Mouse (Mus musculus) regulatory T cell (primary cell): ENCODE measurements around the gene Palm.
"Not testable (repeated sequence)": the region's sequence is repeated elsewhere in the genome, so short reads cannot be mapped to it uniquely, and the experiment has no call there.

Experiments used
- in situ Hi-C: fragments of 300-600 bp; cut with MboI, MseI; formaldehyde crosslinking; loops from one replicate; pipeline ENCODE4 v1.15.1; 2025; ENCODE audit warnings: high pct_unique_total_duplicates

The Palm gene

GRCm38 (mm10) chr10:79793051-79793737 lies at the start of gene Palm:
Gene Palm, plus strand, starts transcription at chr10:79793572.
- in situ Hi-C loops, result no loop called here

- in situ Hi-C loops, result no loop called here
Observed at GRCm38 (mm10) chr10:79743650-79744365, 49.6 kb upstream of the Palm start.

DNA sequence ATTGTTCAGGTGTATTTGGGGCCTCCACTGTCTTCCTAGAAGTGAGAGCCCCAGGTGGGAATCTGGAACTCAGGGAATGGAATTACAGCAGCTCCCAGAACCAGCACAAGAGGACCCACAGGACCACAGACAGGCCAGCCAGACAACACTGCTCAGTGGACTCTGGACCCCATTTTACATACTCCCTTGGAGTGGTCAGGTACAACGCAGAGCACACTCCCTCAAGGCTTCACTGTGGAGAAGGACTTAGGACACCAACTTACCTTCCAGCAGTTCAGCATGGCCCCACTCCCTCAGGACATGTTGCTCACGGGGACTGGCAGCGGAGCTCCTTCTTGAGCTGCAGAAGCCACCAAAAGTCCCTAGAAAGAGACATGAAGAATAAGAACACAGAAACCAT lies 48.0 kb upstream of the Palm start:
- in situ Hi-C loops, result no loop called here

DNA sequence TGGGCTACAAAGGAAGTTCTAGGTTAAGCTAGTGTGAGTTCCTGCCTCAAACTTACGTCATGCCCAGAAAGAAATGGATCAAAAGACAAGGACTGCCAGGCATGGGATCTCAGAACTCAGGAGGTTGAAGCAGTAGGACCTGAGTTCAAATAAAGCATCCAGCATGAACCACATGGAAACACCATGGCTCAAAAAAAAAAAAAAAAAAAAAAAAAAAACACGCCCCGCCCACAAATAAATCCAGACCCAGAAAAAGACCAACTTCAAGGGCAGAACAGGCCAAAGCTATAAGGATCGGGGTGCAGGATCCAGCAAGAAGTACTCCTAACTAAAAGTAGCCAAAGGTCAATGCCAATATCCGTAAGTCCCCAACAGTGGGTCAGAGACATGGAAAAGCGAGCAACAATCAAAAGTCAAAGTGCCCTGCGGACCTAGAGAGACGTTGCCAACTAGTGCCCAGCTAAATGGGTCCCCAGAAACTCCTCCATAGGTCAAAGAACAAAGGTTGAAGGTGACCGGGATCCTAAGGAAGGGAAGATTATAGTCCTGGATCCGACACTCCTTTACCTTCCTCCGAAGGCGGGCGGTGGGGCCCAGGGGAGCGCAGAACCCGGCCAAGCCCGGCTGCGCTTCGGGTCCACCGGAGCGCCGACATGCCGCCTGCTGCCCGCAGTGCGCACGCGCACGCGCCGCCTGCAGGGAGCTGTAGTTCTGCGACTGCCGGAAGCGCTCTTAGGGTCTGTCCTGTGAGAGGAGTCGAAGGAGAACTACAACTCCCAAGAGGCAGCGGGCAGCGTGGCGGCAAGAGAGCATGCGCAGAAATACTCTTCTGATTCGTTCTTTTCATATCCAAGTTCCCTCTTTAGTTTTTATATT lies 47.2 kb upstream of the Palm start, which contains the start of gene Polrmt:
TSS of gene Polrmt (minus strand) at position 684 of the 876 bp plus-strand sequence.
- in situ Hi-C loops, result no loop called here

DNA sequence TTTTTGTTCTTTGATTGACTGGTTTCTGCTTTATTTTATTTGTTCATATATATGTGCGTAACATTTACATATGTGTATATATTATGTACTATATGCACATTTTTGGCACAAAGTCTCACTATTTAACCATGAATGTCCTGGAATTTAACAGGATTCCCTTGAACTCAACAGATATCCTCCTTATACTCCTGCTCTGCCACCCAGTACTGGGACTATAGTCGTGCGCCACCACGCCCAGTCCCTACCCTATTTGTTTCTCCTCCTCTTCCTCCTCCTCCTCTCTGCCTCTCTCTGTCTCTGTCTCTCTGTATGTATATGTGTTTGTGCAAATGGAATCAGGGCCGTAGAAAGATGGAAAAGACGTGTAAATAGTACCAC lies 46.6 kb upstream of the Palm start:
- in situ Hi-C loops, result no loop called here

GRCm38 (mm10) chr10:79748496-79748895 lies 44.9 kb upstream of the Palm start:
- in situ Hi-C loops, result no loop called here

DNA sequence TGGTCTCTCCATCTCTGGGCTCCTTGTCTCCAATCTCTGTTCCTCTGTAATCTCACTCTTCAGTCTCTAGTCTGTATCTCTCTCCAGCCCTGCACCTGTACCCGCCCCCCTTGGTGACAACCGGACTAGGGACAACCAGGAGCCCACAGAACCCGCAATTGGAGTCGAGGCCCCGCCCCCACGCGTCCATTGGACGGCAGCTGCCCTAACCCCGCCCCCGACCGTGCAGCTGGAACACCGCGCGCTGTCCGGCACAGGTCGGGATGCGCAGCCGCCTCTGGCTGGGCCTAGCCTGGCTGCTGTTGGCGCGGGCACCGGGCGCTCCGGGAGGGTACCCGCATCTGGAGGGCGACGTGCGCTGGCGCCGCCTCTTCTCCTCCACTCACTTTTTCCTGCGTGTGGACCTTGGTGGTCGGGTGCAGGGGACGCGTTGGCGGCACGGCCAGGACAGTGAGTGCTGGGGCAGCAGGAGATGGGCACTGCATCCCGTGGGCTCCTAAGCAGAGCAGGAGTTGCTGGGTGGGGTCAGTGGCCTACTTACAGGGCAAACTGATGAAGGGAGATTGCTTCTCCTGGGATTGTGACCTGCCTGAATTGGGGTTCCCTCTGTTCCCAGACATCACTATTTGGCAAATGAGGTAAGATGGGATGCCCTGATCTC lies 38.4 kb upstream of the Palm start, which contains the start of gene Fgf22:
TSS of gene Fgf22 (plus strand) at position 221 of the 661 bp plus-strand sequence.
- in situ Hi-C loops, result no loop called here

GRCm38 (mm10) chr10:79755854-79756253 lies 37.5 kb upstream of the Palm start:
- in situ Hi-C loops, result no loop called here

DNA sequence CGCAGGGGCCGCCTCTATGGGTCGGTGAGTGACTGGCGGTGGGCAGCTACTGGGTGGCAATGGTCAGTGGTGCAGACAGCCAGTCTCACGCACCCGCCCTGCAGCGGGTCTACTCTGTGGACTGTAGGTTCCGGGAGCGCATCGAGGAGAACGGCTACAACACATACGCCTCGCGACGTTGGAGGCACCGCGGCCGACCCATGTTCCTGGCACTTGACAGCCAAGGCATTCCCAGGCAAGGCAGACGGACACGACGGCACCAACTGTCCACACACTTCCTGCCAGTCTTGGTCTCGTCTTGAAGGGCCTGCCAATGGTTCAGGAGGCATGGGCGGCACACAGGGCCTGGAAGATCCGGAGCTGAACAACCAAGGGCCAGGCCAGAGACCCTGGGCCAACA lies 36.7 kb upstream of the Palm start:
- in situ Hi-C loops, result no loop called here

DNA sequence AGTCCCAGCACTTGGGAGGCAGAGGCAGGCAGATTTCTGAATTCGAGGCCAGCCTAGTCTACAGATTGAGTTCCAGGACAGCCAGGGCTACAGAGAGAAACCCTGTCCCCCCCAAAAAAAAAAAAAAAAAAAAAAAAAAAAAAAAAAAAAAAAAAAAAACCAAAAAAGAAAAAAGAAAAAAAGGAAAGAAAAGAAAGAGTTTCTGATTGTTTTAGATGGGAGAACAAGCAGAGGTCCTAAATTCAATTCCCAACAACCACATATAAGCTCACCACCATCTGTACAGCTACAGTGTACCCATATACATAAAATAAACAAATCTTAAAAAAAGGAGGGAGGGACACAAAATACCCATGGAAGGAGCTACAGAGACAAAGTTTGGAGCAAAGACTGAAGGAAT lies 33.7 kb upstream of the Palm start:
- in situ Hi-C loops, result not testable (repeated sequence)

DNA sequence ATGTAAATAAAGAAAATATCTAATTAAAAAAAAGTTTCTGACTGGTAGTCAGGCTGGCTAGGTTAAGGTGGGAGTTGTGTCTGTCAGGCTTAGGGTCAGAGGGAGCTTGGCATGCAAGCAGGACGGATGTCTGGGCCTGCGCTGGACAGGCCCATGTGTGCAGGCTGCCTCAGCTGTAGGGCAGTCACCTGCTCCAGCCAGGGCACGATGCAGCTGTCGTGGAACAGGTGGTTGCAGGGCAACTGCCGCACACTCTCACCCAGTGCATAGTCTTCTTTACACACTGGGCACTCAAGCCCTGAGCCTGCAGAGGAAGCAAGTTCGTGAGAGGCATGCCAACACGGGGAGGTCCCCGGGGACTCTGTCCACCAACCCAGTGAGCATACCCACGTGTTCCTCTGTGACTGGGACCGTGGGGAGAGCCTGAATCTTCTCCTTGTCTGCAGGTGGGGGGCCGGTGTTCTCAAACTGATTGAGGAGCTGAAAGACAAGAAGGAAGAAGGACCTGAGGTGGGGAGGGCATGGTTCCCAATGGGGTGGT lies 32.7 kb upstream of the Palm start:
- in situ Hi-C loops, result no loop called here

DNA sequence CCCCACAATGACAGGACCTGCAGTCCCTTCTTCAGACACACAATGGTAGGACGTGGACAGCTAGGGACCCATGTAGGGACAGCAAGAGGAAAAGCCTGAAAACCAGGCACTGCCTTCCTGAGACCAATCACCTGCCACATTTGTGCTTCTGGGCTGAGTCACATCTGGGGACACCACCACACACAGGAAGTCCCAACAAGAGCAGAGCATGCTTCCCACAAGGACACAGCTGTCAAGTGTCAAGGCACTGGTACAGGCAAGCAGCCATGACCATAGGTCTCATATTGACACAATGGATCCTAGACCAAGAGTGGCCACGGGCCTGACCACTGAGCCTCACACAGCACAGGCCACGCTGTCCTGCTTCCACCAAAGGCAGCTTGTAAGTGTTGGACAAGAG lies 30.5 kb upstream of the Palm start:
- in situ Hi-C loops, result no loop called here

GRCm38 (mm10) chr10:79764234-79764633 lies 29.1 kb upstream of the Palm start:
- in situ Hi-C loops, result no loop called here

DNA sequence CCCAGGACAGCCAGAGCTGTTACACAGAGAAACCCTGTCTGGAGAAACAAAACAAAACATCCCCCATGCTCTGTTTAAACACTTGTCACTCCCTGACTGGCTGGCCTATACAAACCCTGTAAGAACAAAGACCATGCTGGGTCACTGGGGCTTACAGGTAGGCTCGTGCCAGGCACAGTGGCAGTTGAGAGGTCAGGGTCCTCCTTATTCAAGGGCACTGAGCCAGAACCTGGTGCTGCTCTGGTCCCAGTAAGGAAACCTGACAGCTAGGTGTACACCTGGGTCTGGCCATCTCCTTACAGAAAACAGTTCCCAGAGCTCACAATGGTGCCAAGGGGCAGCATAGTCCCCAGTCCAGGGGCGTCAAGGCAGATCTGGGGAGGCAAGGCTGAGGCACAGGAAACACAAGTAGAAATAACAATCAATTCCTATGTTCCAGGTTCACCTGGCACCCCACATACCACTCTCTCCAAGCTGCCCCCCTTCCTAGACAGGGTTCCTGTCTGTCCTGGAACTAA lies 28.1 kb upstream of the Palm start:
- in situ Hi-C loops, result no loop called here

DNA sequence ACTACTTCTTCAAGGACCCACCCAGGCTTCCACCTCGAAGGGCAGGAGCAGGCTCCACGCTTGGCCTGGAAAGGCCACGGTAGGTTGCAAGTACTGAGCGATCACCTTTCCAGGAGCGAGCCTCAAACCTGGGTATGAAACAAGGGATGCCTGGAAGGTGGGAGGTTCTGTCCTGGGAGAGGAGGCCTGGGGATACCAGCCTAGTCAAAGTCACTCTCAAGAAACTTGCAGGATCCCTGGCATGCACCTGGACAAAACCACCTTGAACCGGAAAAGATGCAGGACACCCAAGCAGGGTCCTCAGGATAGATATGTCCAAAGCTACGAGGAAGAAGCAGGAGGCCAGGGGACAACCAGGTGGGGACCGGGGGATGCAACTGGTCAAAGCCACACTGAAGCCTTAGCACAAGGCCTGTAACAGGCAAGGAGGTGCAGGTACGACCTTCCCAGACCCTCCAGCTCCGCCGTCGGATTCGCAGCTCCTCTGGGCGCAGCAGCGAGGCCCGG lies 27.3 kb upstream of the Palm start:
- in situ Hi-C loops, result no loop called here

- in situ Hi-C loops, result no loop called here
Observed at GRCm38 (mm10) chr10:79766508-79767325, 26.7 kb upstream of the Palm start, which contains the start of gene Rnf126. Gene Rnf126, minus strand, starts transcription at chr10:79766952.

DNA sequence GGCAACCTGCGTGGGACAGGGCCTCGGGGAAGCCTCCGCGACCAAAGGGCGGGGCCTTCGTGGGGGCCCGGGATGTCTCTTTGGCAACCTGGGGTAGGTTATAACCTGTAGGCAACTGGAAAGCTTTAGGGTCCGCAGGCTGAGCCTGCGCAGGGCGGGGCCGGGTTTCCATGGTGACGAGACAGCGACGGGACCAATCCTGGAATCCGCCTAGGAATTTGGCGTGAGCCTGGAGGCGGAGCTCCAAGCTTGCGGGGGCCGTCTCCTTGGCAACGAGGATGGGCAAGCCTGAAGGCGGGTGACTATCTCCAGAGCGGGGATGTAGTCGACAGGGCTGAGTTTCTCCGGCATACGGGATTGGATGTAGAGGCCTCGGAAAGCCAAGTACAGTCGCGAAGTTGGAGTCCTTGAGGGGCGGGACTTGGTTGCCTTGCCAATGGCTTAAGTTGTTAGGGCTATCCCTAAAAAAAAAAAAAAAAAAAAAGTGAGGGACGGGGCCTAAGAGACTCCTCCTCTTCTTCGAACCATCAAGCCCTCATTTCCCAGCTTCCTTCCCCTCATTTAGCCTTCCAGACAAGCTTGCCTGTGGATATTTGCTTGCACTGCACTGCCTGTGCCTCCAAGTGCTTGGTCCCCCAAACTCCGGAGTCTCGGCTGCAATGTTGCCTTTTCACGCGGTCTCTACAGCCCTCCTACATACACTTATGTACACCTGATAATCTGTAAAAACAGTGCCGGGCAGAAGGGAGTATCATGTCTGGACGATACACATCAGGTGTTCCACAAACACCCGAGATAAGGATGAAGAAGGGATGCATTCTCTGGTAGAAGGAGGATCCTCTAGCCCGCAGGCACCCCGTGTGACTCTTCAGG lies 25.8 kb upstream of the Palm start:
- in situ Hi-C loops, result no loop called here

DNA sequence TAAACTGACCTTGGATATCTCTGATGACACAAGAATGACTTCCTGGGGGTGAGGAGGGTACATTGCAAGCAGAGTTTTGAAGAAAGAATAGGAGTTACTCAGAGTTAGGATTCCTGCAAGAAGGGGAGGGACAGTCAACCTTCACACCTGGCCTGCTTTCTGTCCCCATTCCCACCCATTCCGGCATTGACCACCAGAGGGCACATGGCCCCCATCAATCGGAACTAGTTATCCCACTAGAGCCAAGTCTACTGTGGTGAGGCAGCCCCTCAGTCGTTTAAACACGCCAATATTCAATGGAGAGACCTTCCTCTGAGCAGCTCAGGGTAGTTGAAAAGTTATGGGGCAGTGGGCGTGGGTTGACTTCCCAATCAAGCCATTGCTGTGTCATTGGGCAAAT lies 25.0 kb upstream of the Palm start:
- in situ Hi-C loops, result no loop called here

GRCm38 (mm10) chr10:79769329-79769728 lies 24.0 kb upstream of the Palm start:
- in situ Hi-C loops, result no loop called here
